Mouse (Mus musculus): ENCODE data around the gene Hapln2.
A peak's percentile ranks its signal among the peaks of the same experiment; 100 is the strongest.

The Hapln2 gene

GRCm38 (mm10) chr3:88027434-88028186 is at the start of gene Hapln2:
Gene Hapln2, minus strand, starts transcription at chr3:88027583.
- DNase-seq = no peak

DNA sequence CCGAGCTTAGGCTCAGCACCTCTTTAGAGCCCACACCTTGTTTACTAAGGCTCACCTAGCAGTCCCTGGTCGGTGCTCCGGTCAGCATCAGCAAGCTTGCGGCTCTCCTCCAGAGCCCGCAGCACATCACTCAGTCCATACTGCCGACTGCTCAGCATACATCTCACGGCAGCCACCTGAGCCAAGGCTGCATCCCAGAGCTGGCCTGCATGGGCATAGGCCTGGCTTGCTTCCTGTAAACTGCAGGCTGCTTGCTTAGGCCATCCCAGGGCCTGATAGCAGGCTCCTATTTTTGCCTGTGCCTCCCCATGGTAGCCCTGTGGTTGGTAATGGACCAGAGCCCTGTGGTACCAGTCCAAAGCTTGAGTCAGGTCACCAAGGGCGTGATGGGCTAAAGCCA is 47.4 kb upstream of the Hapln2 start:
- DNase-seq = no peak

DNA sequence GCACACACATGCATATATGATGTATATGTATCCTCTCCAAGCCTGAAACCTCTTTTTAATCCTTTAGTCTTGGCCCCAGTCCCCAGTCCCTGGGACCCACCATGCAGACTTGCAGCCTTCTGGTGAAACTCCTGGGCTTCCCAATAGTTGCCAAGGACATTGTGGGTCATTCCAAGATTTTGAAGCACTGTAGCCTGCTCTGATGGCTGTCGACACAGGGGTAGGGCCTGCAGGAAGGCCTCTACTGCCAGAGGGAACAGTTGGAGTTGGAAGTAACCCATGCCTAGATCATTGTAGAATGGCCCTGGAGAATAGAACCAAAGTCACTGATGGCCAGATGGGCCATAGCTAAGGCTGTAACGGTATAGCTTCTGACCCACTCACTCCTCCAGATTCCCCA is 47.0 kb upstream of the Hapln2 start:
- no peak for DNase-seq

- no peak for DNase-seq
Observed at GRCm38 (mm10) chr3:88073631-88074030, 46.2 kb upstream of the Hapln2 start.

- DNase-seq = peak; percentile 82
Observed at GRCm38 (mm10) chr3:88071783-88072182, 44.4 kb upstream of the Hapln2 start.

GRCm38 (mm10) chr3:88068386-88068785 is 41.0 kb upstream of the Hapln2 start:
- no peak for DNase-seq

GRCm38 (mm10) chr3:88057902-88058696 is 30.7 kb upstream of the Hapln2 start, which contains the start of gene Naxe:
Gene Naxe, minus strand, starts transcription at chr3:88058495.
- peak; percentile 88 for DNase-seq

GRCm38 (mm10) chr3:88057030-88057429 is 29.6 kb upstream of the Hapln2 start:
- DNase-seq = no peak

GRCm38 (mm10) chr3:88049532-88049931 is 22.1 kb upstream of the Hapln2 start:
- DNase-seq = no peak

DNA sequence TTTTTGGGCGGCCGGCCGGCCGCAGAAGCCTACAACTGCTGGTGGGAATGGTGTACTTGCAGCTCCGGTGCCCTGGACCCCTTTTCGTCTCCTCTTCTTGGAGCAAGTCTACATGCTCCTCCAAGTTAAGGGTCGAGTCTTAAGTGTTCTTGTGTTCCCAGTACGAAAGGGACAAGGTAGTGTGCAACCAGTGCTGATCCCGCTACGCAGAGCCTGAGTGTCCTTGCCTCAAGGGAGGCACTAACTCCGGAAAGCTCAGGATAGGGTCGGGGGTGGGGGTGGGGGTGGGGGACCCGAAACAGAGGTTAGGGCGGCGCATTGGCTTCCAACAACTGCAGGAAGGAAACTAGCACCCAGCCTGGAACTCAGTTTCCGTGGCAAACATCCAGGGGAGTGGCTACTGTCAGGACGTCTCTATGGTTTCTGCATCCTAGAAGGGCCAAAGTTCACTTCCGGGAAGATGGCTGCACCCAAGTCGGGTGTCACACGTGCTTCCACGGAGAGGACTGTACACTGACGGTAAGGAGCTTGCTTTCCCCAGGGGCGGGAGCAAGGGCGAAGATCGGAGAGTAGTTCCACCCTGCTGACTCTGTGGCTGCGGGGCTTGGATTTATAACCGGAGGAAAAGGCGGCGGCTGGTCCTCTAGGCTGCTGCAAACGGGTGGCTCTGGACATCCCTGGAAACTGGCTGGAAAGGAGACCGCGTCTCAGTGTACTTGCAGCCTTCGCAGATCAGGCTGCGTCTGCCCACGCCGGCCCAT is 15.5 kb upstream of the Hapln2 start, which contains the start of gene Gpatch4:
Gene Gpatch4 (plus strand): TSS at position 448 of the 761 bp plus-strand sequence.
- peak; percentile 88 for DNase-seq

GRCm38 (mm10) chr3:88035561-88036293 is 8.3 kb upstream of the Hapln2 start:
- no peak for DNase-seq

DNA sequence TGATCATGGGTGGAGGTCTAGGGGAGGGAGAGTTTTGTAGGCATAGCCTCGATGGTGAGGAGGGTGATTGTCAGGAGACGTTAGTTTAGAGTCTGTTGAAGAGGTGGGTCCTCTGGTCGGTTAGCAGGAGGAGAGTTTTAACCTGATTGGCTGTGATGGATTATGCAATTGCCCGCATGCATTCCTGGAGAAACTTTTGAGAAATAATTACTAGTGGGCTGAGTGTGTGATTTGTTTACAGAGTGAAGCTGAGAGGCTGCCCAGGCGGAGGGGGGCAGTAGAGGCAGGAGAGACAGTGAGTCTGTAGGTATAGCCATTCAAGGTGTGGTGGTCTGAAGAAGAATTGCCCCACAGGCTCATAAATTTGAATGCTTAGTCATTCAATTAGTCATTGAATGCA is 6.1 kb upstream of the Hapln2 start:
- DNase-seq = no peak

DNA sequence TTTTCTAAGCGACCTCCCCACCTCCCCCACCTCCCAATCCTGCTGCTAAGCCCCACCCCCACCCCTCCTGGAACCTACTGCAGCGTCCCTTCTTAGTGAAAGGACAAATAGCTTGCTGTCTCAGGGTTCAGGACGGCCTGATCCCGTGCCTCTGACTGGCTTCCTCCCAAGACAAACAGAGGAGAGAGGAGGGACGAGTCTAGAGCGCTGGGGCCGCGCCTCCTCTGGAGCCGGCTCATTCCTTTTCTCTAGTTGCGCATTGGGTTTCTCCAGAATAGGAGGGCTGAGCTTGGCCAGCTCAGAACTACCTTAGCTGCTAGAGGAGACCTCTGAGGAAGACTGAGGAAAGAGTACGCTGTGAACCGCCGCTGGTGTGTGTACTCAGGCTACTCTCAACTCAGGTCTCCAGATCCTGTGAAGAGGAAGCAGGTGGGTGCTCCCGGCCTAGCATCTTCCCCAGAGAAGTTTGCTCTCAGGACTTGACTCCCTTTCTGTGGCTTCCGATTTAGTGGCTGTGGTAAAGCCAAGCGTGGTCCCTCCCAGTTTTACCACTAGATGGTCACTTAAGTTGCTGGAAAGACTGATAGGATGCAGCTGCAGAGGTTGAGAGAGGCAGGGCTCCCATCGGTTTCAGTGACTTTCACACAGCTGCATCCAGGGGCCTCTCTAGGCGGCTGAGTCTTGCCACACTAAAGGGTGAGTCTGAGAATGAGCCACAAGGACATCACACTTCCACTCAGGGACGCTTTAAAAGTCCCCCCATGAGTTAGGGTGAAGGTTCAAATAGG is 3.4 kb upstream of the Hapln2 start:
- no peak for DNase-seq

DNA sequence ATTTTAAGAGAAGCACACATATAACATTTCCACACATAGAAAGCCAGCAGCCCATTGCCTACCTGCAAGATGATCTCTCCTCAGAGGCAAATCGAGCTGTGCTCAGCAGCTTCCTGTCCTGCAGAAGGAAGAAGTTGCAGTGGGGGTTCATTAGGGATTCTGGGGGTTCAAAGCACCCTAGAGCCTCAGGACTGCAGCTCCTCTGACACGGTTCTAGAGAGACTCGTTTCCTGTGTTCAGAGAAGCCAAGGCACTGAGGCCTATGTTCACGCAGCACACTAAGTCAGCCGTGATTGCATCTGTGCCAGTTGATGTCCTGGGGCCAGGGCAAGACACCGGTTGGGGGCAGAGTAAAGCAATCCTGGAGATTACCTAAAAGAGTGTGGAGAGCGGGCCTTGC is 560 bp downstream of the Hapln2 start:
- no peak for DNase-seq

DNA sequence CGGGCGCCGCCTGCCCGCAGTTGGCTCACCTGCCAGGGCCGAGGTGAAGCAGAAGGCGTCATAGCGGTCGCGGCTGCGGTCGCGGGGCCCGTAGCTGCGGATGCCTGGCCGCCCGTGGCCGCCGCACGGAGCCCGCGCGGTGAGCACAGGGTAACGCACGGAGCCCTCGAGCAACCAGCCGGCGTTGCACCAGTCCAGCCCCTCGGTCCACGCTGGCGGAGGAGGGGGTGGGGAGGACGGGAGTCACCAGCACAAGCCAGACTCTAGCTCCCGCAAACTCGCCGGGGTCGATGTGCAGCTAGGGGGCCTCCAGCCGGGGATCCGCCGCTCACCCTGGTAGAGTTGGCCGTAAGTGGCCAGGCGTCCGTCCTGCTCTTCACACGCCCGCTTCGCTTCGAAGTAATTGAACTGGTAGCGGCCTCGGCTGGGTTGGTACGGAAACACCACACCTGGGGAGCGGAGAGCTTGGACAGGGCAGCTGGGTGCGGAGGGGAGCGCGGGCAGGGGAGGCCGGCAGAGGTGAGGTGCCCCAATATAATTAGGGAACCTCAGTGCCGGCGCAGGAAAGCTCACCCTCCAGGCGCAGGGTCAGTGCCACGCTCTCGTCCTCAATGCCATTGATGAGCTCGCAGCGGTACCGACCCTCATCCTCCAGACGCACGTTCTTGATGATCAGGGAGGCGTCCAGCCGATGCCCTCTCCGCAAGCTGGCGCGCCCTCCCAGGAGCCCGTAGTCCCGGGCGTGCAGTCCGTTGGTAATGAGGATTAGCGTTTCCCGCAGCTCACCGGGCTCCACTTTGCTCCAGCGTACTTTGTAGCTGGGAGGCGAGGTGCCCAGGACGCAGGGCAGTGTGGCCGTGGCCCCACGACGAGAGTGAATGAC is 4.0 kb downstream of the Hapln2 start:
- DNase-seq = no peak

GRCm38 (mm10) chr3:88022322-88023191 is 4.8 kb downstream of the Hapln2 start:
- DNase-seq = peak; percentile 95

DNA sequence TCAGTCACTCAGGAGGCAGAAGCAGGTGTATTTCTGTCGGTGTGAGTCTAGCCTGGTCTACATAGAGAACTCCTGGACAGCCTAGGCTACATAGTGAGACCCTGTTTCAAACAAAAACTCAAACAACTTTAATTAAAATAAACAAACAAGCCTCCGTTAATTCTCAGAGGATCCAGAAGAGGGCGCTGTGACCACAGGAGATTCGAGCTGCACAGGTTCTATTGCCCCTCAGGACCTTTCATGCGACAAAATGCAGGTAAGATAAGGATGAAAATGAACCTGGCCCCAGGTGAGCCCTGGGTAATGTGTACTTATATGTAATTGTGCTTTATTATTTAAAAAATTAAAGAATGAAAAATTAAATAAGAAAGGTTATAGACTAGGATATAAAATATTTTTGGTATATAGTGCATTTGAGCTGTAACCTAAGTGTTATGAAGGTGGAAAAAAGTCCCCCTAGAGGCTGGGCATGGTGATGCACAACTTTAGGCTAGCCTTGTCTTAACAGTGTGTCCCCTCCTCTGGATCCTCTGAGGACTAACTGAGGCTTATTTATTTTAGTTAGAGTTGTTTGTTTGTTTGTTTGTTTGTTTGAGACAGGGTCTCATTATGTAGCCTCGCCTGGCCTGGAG is 16.6 kb downstream of the Hapln2 start:
- no peak for DNase-seq

- no peak for DNase-seq
Observed at GRCm38 (mm10) chr3:88005822-88006786, 21.3 kb downstream of the Hapln2 start.

All from cerebellum, adult 9-11 months (tissue).